Mouse (Mus musculus): ENCODE measurements around the gene Eci2. TPM values are rescaled to one million over a fixed set of nuclear protein-coding genes. Genes with fewer than 3 reads are reported as not detected.
"Not testable (repeated sequence)": the region's sequence is repeated elsewhere in the genome, so short reads cannot be mapped to it uniquely, and the experiment has no call there.

The Eci2 gene
- polyA plus RNA-seq, 1 experiment from 2014 or later: 205 TPM

- no peaks in the 10 kb centered on the region for H3K27me3 ChIP-seq (replicated peaks; ENCODE audit: control insufficient read depth, insufficient read depth, low read length)
- no peaks in the 10 kb centered on the region for H3K36me3 ChIP-seq (ENCODE audit: control insufficient read depth, insufficient read depth)
- TF ChIP-seq CTCF (IDR thresholded peaks at IDR 0.05; ENCODE audit: low read depth): no peak
- no peak overlapping the region for H3K4me2 ChIP-seq (replicated peaks; ENCODE audit: low read depth)
- no peak overlapping the region for H3K4me3 ChIP-seq (ENCODE audit: low read depth, low read length)
- 84% methylated on average over 3 of the region's 3 CpGs for WGBS
- no peaks in the 10 kb centered on the region for H3K4me1 ChIP-seq (replicated peaks; ENCODE audit: control insufficient read depth, insufficient read depth, low read length)
- H3K9me3 ChIP-seq (ENCODE audit: control insufficient read depth): no peaks in the 10 kb centered on the region
- H3K9ac ChIP-seq (ENCODE audit: low read depth, low read length): no peak overlapping the region
- ATAC-seq: no peak
- H3K27ac ChIP-seq (ENCODE audit: low read depth, low read length): no peak overlapping the region
Observed at GRCm38 (mm10) chr13:35028365-35028764, 1.5 kb upstream of the Eci2 start.

GRCm38 (mm10) chr13:35023401-35023800, 3.5 kb downstream of the Eci2 start:
- not testable (repeated sequence) for H3K4me3 ChIP-seq (ENCODE audit: low read depth, low read length); H3K27ac ChIP-seq (ENCODE audit: low read depth, low read length); H3K4me1 ChIP-seq (replicated peaks; ENCODE audit: control insufficient read depth, insufficient read depth, low read length); H3K4me2 ChIP-seq (replicated peaks; ENCODE audit: low read depth); H3K27me3 ChIP-seq (replicated peaks; ENCODE audit: control insufficient read depth, insufficient read depth, low read length); H3K9me3 ChIP-seq (ENCODE audit: control insufficient read depth); ATAC-seq; H3K9ac ChIP-seq (ENCODE audit: low read depth, low read length); H3K36me3 ChIP-seq (ENCODE audit: control insufficient read depth, insufficient read depth)
- 23% methylated on average over 1 of the region's 1 CpGs for WGBS

GRCm38 (mm10) chr13:35020383-35020782, 6.5 kb downstream of the Eci2 start:
- Histone ChIP-seq H3K9ac (ENCODE audit: low read depth, low read length) (no peak overlapping the region), H3K27ac (ENCODE audit: low read depth, low read length) (no peak overlapping the region), H3K36me3 (ENCODE audit: control insufficient read depth, insufficient read depth) (no peaks in the 10 kb centered on the region), H3K9me3 (ENCODE audit: control insufficient read depth) (no peaks in the 10 kb centered on the region), H3K4me3 (ENCODE audit: low read depth, low read length) (no peak overlapping the region), H3K4me1 (replicated peaks; ENCODE audit: control insufficient read depth, insufficient read depth, low read length) (no peaks in the 10 kb centered on the region), H3K4me2 (replicated peaks; ENCODE audit: low read depth) (no peak overlapping the region), H3K27me3 (replicated peaks; ENCODE audit: control insufficient read depth, insufficient read depth, low read length) (no peaks in the 10 kb centered on the region)
- WGBS: 76% methylated on average over 3 of the region's 3 CpGs
- TF ChIP-seq CTCF (IDR thresholded peaks at IDR 0.05; ENCODE audit: low read depth): no peak
- no peak for ATAC-seq

DNA sequence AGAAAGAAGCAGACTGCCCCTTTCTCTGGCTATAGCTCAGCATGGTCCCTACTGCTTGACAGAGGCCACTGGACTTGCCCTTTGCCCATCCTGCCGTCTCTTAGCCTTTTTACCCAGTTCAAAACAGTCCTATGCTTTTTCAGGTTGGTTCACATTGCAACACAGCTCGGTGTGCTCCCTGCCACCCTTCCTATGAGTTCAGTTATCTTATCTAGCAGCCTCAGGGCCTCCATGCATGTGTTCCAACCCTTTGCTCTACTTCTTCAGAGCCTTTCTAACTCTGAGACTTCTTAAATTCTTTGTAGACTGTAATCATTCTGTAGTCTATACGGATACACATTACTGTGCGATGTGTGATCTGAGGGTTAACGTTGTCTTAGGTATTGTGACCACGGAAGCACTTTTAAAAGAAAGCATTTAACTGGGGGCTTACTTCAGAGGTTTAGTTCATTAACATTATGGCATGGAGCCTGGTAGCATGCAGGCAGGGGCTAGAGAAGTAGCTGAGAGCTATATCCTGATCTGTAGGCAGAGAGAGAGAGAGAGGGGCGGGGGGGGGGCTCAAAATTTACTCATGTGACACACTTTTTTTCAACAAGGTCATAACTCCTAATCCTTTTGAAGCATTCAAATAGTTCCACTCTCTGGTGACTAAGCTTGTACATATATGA, 7.9 kb downstream of the Eci2 start:
- Histone ChIP-seq H3K4me3 (ENCODE audit: low read depth, low read length) (no peak overlapping the region), H3K36me3 (ENCODE audit: control insufficient read depth, insufficient read depth) (no peaks in the 10 kb centered on the region), H3K9ac (ENCODE audit: low read depth, low read length) (no peak overlapping the region), H3K4me1 (replicated peaks; ENCODE audit: control insufficient read depth, insufficient read depth, low read length) (no peaks in the 10 kb centered on the region), H3K27ac (ENCODE audit: low read depth, low read length) (peak overlapping the region; percentile 28; the same call in 1 of the 2 replicates), H3K9me3 (ENCODE audit: control insufficient read depth) (no peaks in the 10 kb centered on the region), H3K4me2 (replicated peaks; ENCODE audit: low read depth) (no peak overlapping the region), H3K27me3 (replicated peaks; ENCODE audit: control insufficient read depth, insufficient read depth, low read length) (no peaks in the 10 kb centered on the region)
- peak; percentile 56; the same call in 1 of the 2 replicates for ATAC-seq
- WGBS: 62% methylated on average over 7 of the region's 7 CpGs
- no peak for TF ChIP-seq CTCF (IDR thresholded peaks at IDR 0.05; ENCODE audit: low read depth)

- no peak for TF ChIP-seq CTCF (IDR thresholded peaks at IDR 0.05; ENCODE audit: low read depth)
Observed at GRCm38 (mm10) chr13:35017392-35017791, 9.5 kb downstream of the Eci2 start.

GRCm38 (mm10) chr13:35016067-35016466, 10.8 kb downstream of the Eci2 start:
- H3K4me3 ChIP-seq (ENCODE audit: low read depth, low read length): no peak overlapping the region
- TF ChIP-seq CTCF (IDR thresholded peaks at IDR 0.05; ENCODE audit: low read depth): no peak
- H3K4me2 ChIP-seq (replicated peaks; ENCODE audit: low read depth): no peak overlapping the region
- H3K27ac ChIP-seq (ENCODE audit: low read depth, low read length): no peak overlapping the region
- H3K36me3 ChIP-seq (ENCODE audit: control insufficient read depth, insufficient read depth): no peaks in the 10 kb centered on the region
- no peaks in the 10 kb centered on the region for H3K9me3 ChIP-seq (ENCODE audit: control insufficient read depth)
- no peak for ATAC-seq
- no peak overlapping the region for H3K9ac ChIP-seq (ENCODE audit: low read depth, low read length)
- H3K27me3 ChIP-seq (replicated peaks; ENCODE audit: control insufficient read depth, insufficient read depth, low read length): no peaks in the 10 kb centered on the region
- 100% methylated on average over 1 of the region's 1 CpGs for WGBS
- no peaks in the 10 kb centered on the region for H3K4me1 ChIP-seq (replicated peaks; ENCODE audit: control insufficient read depth, insufficient read depth, low read length)

More at GRCm38 (mm10) chr13:35017392-35017791, 9.5 kb downstream of the Eci2 start:
- no peak for ATAC-seq
- Histone ChIP-seq H3K4me2 (replicated peaks; ENCODE audit: low read depth) (no peak overlapping the region), H3K9me3 (ENCODE audit: control insufficient read depth) (no peaks in the 10 kb centered on the region), H3K9ac (ENCODE audit: low read depth, low read length) (no peak overlapping the region), H3K36me3 (ENCODE audit: control insufficient read depth, insufficient read depth) (no peaks in the 10 kb centered on the region), H3K4me1 (replicated peaks; ENCODE audit: control insufficient read depth, insufficient read depth, low read length) (no peaks in the 10 kb centered on the region), H3K4me3 (ENCODE audit: low read depth, low read length) (no peak overlapping the region), H3K27ac (ENCODE audit: low read depth, low read length) (no peak overlapping the region), H3K27me3 (replicated peaks; ENCODE audit: control insufficient read depth, insufficient read depth, low read length) (no peaks in the 10 kb centered on the region)
- 76% methylated on average over 6 of the region's 6 CpGs for WGBS

All from intestine, postnatal 0 days (tissue).